Mouse (Mus musculus) lung, embryonic 16.5 days (tissue): ENCODE measurements around the gene Guca2a. TPM values are rescaled to one million over a fixed set of nuclear protein-coding genes. Genes with fewer than 3 reads are reported as not detected.

ENCODE experiments used
- ATAC-seq: fragments of 200-750 bp; cut with Nextera tagmentation; 2 replicates; pipeline ENCODE4 v1.8.0; 2017; ENCODE audit warnings: low read depth, mild to moderate bottlenecking, moderate library complexity
- H3K27ac ChIP-seq: fragments of 300-500 bp; sonication (generic); 2 replicates; pipeline ENCODE4 v1.5.1; 2014; ENCODE audit warnings: mild to moderate bottlenecking, control low read depth, low read length
- H3K27me3 ChIP-seq: fragments of 300-500 bp; sonication (generic); 2 replicates; pipeline ENCODE4 v1.6.1; 2014; ENCODE audit warnings: low read depth, low read length, mixed read lengths; ENCODE audit not compliant: control insufficient read depth, insufficient read depth
- H3K36me3 ChIP-seq: fragments of 300-500 bp; sonication (generic); 2 replicates; pipeline ENCODE4 v1.6.1; 2014; ENCODE audit warnings: low read length; ENCODE audit not compliant: control insufficient read depth, insufficient read depth
- H3K4me1 ChIP-seq: fragments of 300-500 bp; sonication (generic); replicated peaks from 2 replicates; pipeline ENCODE4 v1.6.1; 2014; ENCODE audit warnings: low read length, mixed read lengths; ENCODE audit not compliant: control insufficient read depth, insufficient read depth
- H3K4me2 ChIP-seq: fragments of 300-500 bp; sonication (generic); 2 replicates; pipeline ENCODE4 v1.6.1; 2014; ENCODE audit warnings: low read depth, low read length, control low read depth
- H3K4me3 ChIP-seq: fragments of 300-500 bp; sonication (generic); 2 replicates; pipeline ENCODE4 v1.5.1; 2014; ENCODE audit warnings: mild to moderate bottlenecking, low read length, control low read depth
- H3K9ac ChIP-seq: fragments of 300-500 bp; sonication (generic); 2 replicates; pipeline ENCODE4 v1.6.1; 2014; ENCODE audit warnings: low read length, control low read depth
- H3K9me3 ChIP-seq: fragments of 300-500 bp; sonication (generic); 2 replicates; pipeline ENCODE4 v1.6.1; 2016; ENCODE audit warnings: low read length; ENCODE audit not compliant: control insufficient read depth
- WGBS: fragments of 180-500 bp; shearing (Covaris S2); extraction: QIAGEN DNeasy Blood & Tissue Kit; methylation state at CpG from one replicate; pipeline ENCODE4 v1.1.7; 2014; 5-methylcytosine and 5-hydroxymethylcytosine counted together
- polyA plus RNA-seq: library from polyadenylated mRNA; unstranded; fragments of >200 nt; fragmentation: Nextera tagmentation; extraction: Ambion mirVana; gene quantifications from 2 replicates; pipeline ENCODE4 v1.2.1, GENCODE M21; 2015

Guca2a gene
- polyA plus RNA-seq = 0.64 TPM in 1 of 2 replicates, not detected in the other

GRCm38 (mm10) chr4:119637176-119637845 is at the start of gene Guca2a:
Gene Guca2a, plus strand, starts transcription at chr4:119637704.
- Histone ChIP-seq H3K4me3 (no peak within 1 kb of the TSS), H3K9me3 (no peaks in the 10 kb centered on the region), H3K4me2 (no peak within 1 kb of the TSS), H3K27ac (0 out of 2 replicates have a peak within 1 kb of the TSS, but pooled peaks have one; percentile 20), H3K27me3 (no peaks in the 10 kb centered on the region), H3K36me3 (no peaks in the 10 kb centered on the region), H3K9ac (no peak within 1 kb of the TSS), H3K4me1 (peaks cover 19% of the 10 kb centered on the region)
- ATAC-seq = peak; percentile 77
- WGBS = 46% methylated on average over 4 of the region's 4 CpGs

DNA sequence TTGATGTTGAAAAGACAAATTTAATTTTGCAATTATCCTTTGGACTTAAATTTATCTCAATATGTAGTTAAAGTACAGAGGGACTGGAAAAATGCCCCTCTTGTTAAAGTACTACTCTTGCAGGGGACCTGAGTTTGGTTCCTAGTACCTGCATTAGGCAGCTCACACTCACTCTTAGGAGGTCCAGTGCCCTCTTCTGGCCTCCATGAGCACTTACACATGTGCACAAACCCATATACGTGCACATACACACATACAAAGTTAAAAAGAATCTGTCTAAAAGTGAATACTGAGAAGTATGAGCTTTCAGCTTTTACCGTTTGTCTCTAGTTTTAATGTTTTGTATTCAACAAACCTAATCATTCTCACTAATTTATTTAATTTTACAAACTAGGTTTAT is 49.5 kb upstream of the Guca2a start:
- no peak overlapping the region for H3K9ac ChIP-seq

GRCm38 (mm10) chr4:119589423-119589822 is 48.1 kb upstream of the Guca2a start:
- Histone ChIP-seq H3K4me2 (no peak overlapping the region), H3K4me1 (no peaks in the 10 kb centered on the region), H3K4me3 (no peak overlapping the region), H3K36me3 (peaks cover 18% of the 10 kb centered on the region), H3K9ac (no peak overlapping the region), H3K27me3 (no peaks in the 10 kb centered on the region), H3K27ac (no peak overlapping the region), H3K9me3 (no peaks in the 10 kb centered on the region)
- no peak for ATAC-seq
- 75% methylated on average over 2 of the region's 2 CpGs for WGBS

More for the DNA sequence above, 49.5 kb upstream of the Guca2a start:
- Histone ChIP-seq H3K4me3 (no peak overlapping the region), H3K9me3 (no peaks in the 10 kb centered on the region), H3K4me1 (no peaks in the 10 kb centered on the region), H3K4me2 (no peak overlapping the region), H3K27ac (no peak overlapping the region), H3K27me3 (no peaks in the 10 kb centered on the region), H3K36me3 (peaks cover 18% of the 10 kb centered on the region)
- no peak for ATAC-seq
- WGBS = 97% methylated on average over 2 of the region's 2 CpGs

- Histone ChIP-seq H3K4me1 (no peaks in the 10 kb centered on the region), H3K36me3 (peaks cover 18% of the 10 kb centered on the region), H3K9me3 (no peaks in the 10 kb centered on the region), H3K4me3 (no peak overlapping the region), H3K27ac (no peak overlapping the region), H3K27me3 (no peaks in the 10 kb centered on the region), H3K4me2 (no peak overlapping the region), H3K9ac (no peak overlapping the region)
- WGBS = 84% methylated on average over 1 of the region's 1 CpGs
- ATAC-seq = no peak
Observed at GRCm38 (mm10) chr4:119590027-119590426, 47.5 kb upstream of the Guca2a start.

DNA sequence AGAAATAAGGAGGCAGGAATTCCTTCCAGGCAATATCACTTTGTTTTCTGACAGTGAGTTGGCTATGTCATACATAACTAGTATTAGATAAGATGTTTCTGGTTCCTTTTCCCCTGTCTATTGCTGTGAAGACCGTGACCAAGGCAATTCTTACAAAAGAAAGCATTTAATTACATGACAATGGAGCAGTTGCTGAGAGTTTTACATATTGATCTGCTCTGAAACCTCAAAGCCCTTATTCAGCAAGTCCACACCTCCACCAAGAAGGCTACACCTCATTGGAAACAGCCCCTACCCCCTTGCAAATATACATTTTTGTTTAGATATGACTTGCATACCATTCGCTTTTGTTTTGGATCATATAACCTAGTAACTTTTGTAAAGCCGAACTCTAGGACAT is 45.0 kb upstream of the Guca2a start:
- H3K27ac ChIP-seq = no peak overlapping the region
- H3K4me3 ChIP-seq = no peak overlapping the region
- H3K4me1 ChIP-seq = no peaks in the 10 kb centered on the region
- 75% methylated on average over 3 of the region's 3 CpGs for WGBS
- no peaks in the 10 kb centered on the region for H3K9me3 ChIP-seq
- H3K27me3 ChIP-seq = no peaks in the 10 kb centered on the region
- H3K36me3 ChIP-seq = peaks cover 5% of the 10 kb centered on the region
- H3K9ac ChIP-seq = no peak overlapping the region
- ATAC-seq = no peak
- no peak overlapping the region for H3K4me2 ChIP-seq

DNA sequence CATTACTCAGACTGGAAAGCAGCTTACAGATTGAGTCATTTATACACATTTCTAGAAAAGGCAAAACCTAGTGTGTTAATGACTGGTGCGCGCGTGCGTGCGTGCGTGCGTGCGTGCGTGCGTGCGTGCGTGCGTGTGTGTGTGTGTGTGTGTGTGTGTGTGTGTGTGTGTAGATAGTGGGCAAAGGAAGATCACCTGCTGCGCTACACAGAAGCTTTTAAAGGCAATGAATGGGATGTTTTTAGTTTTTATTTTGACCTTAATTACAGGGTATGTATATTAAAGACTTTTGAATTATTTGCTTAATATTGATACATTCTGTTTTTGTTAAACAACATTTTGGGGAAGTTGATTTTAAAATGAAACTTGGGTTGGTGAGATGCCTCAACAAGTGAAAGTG is 43.2 kb upstream of the Guca2a start:
- H3K27me3 ChIP-seq = no peaks in the 10 kb centered on the region
- no peaks in the 10 kb centered on the region for H3K4me1 ChIP-seq
- H3K27ac ChIP-seq = no peak overlapping the region
- no peak for ATAC-seq
- H3K9ac ChIP-seq = no peak overlapping the region
- H3K36me3 ChIP-seq = no peaks in the 10 kb centered on the region
- H3K4me2 ChIP-seq = no peak overlapping the region
- WGBS = 79% methylated on average over 14 of the region's 14 CpGs
- no peaks in the 10 kb centered on the region for H3K9me3 ChIP-seq
- H3K4me3 ChIP-seq = no peak overlapping the region

DNA sequence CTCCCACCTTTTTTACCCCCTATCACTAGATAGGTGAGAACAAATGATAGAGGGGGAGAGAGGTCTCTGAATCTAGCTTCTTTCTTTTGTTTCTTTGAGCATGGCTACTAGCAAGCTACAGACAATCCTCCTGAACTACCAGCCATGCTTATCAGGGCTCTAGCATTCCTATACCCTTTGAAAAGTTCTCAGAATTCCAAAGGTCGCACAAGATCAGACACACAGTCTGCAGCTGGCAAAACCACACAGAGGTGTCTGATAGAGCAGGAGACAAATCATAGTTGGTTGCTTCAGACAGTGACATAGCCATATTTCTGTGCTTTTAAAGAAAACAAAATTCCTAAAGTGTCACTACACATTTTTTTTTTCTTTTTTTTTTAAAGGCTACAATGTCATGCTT is 37.9 kb upstream of the Guca2a start:
- no peaks in the 10 kb centered on the region for H3K27me3 ChIP-seq
- H3K4me1 ChIP-seq = peaks cover 3% of the 10 kb centered on the region; the same call in 1 of the 2 replicates
- H3K4me2 ChIP-seq = no peak overlapping the region
- no peak for ATAC-seq
- H3K27ac ChIP-seq = no peak overlapping the region
- H3K4me3 ChIP-seq = no peak overlapping the region
- 23% methylated on average over 1 of the region's 1 CpGs for WGBS
- H3K9me3 ChIP-seq = no peaks in the 10 kb centered on the region
- H3K9ac ChIP-seq = no peak overlapping the region
- no peaks in the 10 kb centered on the region; the same call in 1 of the 2 replicates for H3K36me3 ChIP-seq

GRCm38 (mm10) chr4:119609488-119609887 is 28.0 kb upstream of the Guca2a start:
- Histone ChIP-seq H3K9me3 (no peaks in the 10 kb centered on the region), H3K4me2 (no peak overlapping the region), H3K27me3 (no peaks in the 10 kb centered on the region), H3K9ac (no peak overlapping the region), H3K36me3 (peaks cover 6% of the 10 kb centered on the region), H3K4me3 (no peak overlapping the region), H3K4me1 (0 out of 2 replicates have a peak, but pooled peaks cover 3% of the 10 kb centered on the region), H3K27ac (no peak overlapping the region)
- 69% methylated on average over 1 of the region's 1 CpGs for WGBS
- ATAC-seq = no peak

DNA sequence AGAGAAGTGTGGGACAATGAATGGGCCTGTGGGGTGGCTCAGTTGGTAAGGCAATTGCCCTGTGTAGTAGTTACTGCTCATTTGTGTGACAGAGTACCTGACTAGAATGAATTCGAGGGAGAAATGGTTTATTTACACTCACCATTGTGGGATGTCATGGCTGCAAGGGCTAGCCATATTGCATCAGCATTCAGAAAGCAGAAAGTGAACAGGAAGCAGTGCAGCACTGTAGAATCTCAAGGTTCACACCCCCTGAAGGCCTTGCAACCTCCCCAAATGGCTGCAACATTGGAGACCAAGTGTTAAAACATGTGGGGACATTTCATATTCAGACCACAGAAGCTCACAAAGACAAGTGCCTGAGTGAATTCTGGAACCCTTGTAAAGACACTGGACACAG is 23.4 kb upstream of the Guca2a start:
- no peak for ATAC-seq
- Histone ChIP-seq H3K36me3 (no peaks in the 10 kb centered on the region), H3K4me2 (no peak overlapping the region), H3K9me3 (no peaks in the 10 kb centered on the region), H3K4me3 (no peak overlapping the region), H3K9ac (no peak overlapping the region), H3K27ac (no peak overlapping the region), H3K27me3 (no peaks in the 10 kb centered on the region), H3K4me1 (0 out of 2 replicates have a peak, but pooled peaks cover 3% of the 10 kb centered on the region)
- 38% methylated on average over 1 of the region's 1 CpGs for WGBS
